Mouse (Mus musculus) monocyte, adult 2 months (primary cell): ENCODE results near the gene Fam117b.

Experiments
- DNase-seq, 2 experiments: peaks; one replicate each; pipeline ENCODE4 v3.0.0; 2022; ENCODE audit warnings: low spot score in 2 of 2, low read depth in 1 of 2

The Fam117b gene

GRCm38 (mm10) chr1:59913195-59913868 lies 526 bp downstream of the Fam117b start:
- DNase-seq, result no peak

- peak; percentile 71 to 78 for DNase-seq
Measured at GRCm38 (mm10) chr1:59913869-59914225, 1.0 kb downstream of the Fam117b start.

- DNase-seq, result no peak
Measured at GRCm38 (mm10) chr1:59914799-59915198, 2.0 kb downstream of the Fam117b start.

GRCm38 (mm10) chr1:59915843-59916610 lies 3.2 kb downstream of the Fam117b start:
- DNase-seq, result no peak

GRCm38 (mm10) chr1:59917401-59917800 lies 4.6 kb downstream of the Fam117b start:
- DNase-seq, result no peak

GRCm38 (mm10) chr1:59918075-59918474 lies 5.3 kb downstream of the Fam117b start:
- DNase-seq, result no peak

- DNase-seq, result no peak
Measured at GRCm38 (mm10) chr1:59923201-59923600, 10.4 kb downstream of the Fam117b start.

GRCm38 (mm10) chr1:59923673-59924072 lies 10.9 kb downstream of the Fam117b start:
- DNase-seq, result no peak

- no peak for DNase-seq
Measured at GRCm38 (mm10) chr1:59924411-59924810, 11.6 kb downstream of the Fam117b start.

- no peak for DNase-seq
Measured at GRCm38 (mm10) chr1:59926021-59926672, 13.3 kb downstream of the Fam117b start.

- DNase-seq, result no peak
Measured at GRCm38 (mm10) chr1:59927131-59927680, 14.4 kb downstream of the Fam117b start.

GRCm38 (mm10) chr1:59930926-59931325 lies 18.1 kb downstream of the Fam117b start:
- DNase-seq, result no peak

GRCm38 (mm10) chr1:59932991-59933390 lies 20.2 kb downstream of the Fam117b start:
- DNase-seq, result no peak

- DNase-seq, result no peak
Measured at GRCm38 (mm10) chr1:59941063-59941462, 28.3 kb downstream of the Fam117b start.

- DNase-seq, result no peak
Measured at GRCm38 (mm10) chr1:59942057-59942790, 29.4 kb downstream of the Fam117b start.

- DNase-seq, result no peak
Measured at GRCm38 (mm10) chr1:59943825-59944224, 31.0 kb downstream of the Fam117b start.

GRCm38 (mm10) chr1:59945969-59946368 lies 33.2 kb downstream of the Fam117b start:
- DNase-seq, result no peak

GRCm38 (mm10) chr1:59947509-59947908 lies 34.7 kb downstream of the Fam117b start:
- DNase-seq, result no peak

- no peak for DNase-seq
Measured at GRCm38 (mm10) chr1:59957206-59957605, 44.4 kb downstream of the Fam117b start.

GRCm38 (mm10) chr1:59959941-59960340 lies 47.1 kb downstream of the Fam117b start:
- DNase-seq, result no peak

- DNase-seq, result no peak
Measured at GRCm38 (mm10) chr1:59966171-59966785, 53.5 kb downstream of the Fam117b start.
